Mouse (Mus musculus) thymus, postnatal 10 days (tissue): ENCODE data around the gene Taldo1.
A peak's percentile ranks its signal among the peaks of the same experiment; 100 is the strongest.

ENCODE experiments used
- DNase-seq, 2 experiments: peaks; one replicate each; pipeline ENCODE4 v3.0.0; 2021; ENCODE audit warnings: low spot score in 2 of 2

Taldo1 gene

GRCm38 (mm10) chr7:141391625-141392551 is at the start of gene Taldo1:
Gene Taldo1 (plus strand): TSS chr7:141392199.
- DNase-seq: peak; percentile 93 to 95

- DNase-seq: no peak
Measured at GRCm38 (mm10) chr7:141343230-141343629, 48.8 kb upstream of the Taldo1 start.

DNA sequence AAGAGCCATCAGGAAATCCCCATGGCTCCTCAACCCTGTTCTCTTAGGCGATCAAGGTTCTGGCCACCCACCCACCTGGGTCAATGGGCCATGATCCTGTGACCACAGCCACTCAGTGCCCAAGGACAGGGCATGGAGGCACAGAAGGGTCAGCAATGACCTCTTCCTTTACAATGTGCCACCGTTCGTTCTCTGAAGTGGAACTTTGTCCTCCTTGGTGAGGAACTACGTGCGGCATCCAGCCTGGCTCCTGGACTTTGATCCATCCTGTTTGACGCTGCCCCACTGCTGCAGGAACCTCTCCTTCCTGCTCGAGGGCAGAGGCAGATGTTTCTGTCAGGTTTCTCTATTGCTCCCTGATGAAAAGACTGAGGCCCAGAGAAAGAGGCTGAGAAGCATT is 48.3 kb upstream of the Taldo1 start:
- no peak for DNase-seq

DNA sequence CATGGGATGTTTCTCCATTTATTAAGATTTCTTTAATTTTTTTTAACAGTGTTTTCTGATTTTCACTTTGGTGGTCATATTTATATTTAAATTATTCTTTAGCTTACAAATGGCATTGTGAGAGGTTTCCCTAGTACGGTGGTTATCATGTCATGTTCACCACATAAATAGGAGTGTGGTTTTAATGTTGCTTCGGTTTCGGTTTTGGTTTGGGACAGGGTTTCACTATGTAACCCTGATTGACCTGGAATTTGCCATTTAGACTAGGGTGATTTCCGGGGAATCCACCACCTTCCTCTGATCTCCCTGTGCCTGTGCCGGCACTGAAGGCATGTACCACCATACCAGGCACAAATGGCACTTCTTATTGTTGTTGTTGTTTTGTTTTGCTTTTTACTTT is 47.2 kb upstream of the Taldo1 start:
- DNase-seq: no peak

GRCm38 (mm10) chr7:141351061-141351460 is 40.9 kb upstream of the Taldo1 start:
- no peak for DNase-seq

GRCm38 (mm10) chr7:141355051-141355450 is 36.9 kb upstream of the Taldo1 start:
- DNase-seq: no peak

DNA sequence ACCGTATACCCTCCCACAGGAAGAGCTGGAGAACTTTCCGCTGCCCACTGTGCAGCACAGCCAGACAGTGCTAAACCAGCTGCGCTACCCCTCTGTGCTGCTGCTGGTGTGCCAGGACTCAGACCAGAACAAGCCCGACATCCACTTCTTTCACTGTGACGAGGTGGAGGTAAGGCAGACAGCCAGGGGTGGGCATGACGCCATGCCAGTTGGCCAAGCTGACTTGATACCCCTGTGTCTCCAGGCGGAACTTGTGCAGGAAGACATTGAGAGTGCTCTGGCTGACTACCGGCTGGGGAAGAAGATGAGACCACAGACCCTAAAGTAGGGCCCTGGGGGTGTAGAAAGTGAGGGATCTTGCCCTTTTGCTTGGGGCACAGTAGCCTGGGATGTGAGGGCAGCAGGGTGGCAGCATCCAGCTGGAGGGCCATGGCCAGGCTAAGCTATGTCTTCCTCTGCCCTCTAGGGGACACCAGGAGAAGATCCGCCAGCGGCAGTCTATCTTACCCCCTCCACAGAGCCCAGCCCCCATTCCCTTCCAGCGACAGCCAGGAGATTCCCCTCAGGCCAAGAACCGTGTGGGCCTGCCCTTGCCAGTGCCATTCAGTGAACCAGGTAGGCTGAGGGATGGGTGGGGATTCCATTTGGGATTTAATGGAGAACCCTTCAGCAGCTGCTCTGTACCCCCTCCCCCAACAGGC is 36.2 kb upstream of the Taldo1 start:
- no peak for DNase-seq

- DNase-seq: no peak
Measured at GRCm38 (mm10) chr7:141356971-141357370, 35.0 kb upstream of the Taldo1 start.

GRCm38 (mm10) chr7:141361510-141361909 is 30.5 kb upstream of the Taldo1 start:
- peak in 1 of 2 experiments; percentile 19 for DNase-seq

DNA sequence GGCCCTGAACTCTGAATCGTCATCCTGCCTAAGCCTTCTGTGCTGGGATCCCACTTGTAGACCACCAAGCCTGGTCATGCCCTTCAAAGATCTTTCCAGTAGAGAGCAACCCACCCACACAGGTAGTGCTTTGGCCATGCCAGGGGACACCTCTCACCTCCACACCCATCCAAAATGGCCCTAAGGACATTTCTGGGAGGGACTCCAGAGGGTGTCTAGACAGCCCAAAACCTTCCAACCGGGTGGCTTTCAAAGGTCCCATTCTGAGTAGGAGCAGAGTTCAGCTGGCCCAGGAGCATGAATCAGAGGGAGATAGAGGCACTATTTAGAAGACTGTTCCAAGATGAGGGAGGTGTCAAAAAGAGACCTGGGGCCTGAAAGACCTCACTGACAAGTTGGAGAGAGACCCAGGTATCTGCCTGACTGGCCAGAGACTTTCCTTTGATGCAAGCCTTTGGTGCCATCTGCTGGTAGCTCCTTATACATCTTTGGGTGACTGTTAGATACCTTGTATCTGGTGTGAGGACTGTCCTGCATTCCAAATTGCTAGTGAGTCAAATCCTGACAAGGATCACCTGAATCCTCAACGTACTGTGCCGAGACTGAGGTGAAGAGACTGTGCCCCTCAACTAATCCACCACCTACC is 28.8 kb upstream of the Taldo1 start:
- peak; percentile 41 to 67 for DNase-seq

GRCm38 (mm10) chr7:141363752-141364125 is 28.3 kb upstream of the Taldo1 start:
- no peak for DNase-seq

- no peak for DNase-seq
Measured at GRCm38 (mm10) chr7:141364349-141365048, 27.5 kb upstream of the Taldo1 start.

GRCm38 (mm10) chr7:141365049-141365445 is 27.0 kb upstream of the Taldo1 start:
- no peak for DNase-seq

DNA sequence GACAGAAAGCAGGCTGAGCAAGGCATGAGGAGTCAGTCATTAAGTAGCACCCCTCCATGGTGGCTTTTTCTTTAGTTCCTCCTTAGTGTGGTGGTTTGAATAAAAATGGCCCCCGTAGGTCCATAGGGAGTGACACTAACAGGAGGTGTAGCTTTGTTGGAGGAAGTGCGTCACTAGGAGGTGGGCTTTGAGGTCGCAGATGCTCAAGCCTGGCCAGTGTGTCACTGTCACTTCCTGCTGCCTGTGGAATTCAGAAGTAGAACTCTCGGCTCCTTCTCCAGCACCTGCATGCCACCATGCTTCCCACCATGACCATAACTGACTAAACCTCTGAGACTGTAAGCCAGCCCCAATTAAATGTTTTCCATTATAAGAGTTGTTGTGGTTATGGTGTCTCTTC is 24.6 kb upstream of the Taldo1 start:
- DNase-seq: no peak

- DNase-seq: no peak
Measured at GRCm38 (mm10) chr7:141369918-141370317, 22.1 kb upstream of the Taldo1 start.

- DNase-seq: no peak
Measured at GRCm38 (mm10) chr7:141371942-141372595, 19.9 kb upstream of the Taldo1 start.

- no peak for DNase-seq
Measured at GRCm38 (mm10) chr7:141373611-141374010, 18.4 kb upstream of the Taldo1 start.

GRCm38 (mm10) chr7:141374399-141374798 is 17.6 kb upstream of the Taldo1 start:
- no peak for DNase-seq

- DNase-seq: no peak
Measured at GRCm38 (mm10) chr7:141379584-141379983, 12.4 kb upstream of the Taldo1 start.

DNA sequence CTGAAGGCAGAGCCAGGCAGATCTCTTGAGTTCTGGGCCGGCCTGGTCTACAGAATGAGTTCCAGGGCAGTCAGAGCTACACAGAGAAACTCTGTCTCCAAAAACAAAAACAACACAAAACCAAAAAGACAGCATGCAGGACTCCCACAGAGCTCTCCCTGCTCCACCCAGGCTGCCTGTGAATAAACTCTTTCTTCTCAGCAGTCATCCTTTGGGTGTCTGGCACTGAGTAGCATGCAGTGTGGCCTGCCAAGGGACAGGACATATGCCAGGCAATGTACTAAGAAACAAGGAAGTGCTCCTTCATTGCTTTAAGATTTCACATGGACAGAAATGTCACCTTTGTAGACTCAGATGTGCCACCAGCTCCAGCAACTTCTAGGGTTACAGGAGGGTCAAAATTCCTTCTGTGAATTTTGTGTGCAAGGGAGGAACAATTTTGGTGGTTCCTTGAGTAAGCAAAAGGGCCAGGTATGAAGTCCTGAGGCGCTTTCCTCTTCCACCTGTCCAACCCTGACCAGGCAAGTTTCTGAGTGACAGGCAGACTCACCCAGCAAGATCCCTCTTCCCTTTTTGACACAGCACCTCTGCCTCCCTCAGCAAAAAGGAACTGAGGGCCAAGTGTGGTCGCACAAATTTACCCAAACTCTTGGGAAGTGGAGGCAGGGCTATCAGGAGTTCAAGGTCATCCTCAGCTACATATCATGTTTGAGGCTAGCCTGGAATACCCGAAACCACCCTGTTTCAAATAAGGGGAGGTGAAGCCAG is 10.7 kb upstream of the Taldo1 start:
- DNase-seq: no peak
